Mouse (Mus musculus): ENCODE measurements around the gene Trim63. TPM values are rescaled to one million over a fixed set of nuclear protein-coding genes. Genes with fewer than 3 reads are reported as not detected.
"Not testable (repeated sequence)": the region's sequence is repeated elsewhere in the genome, so short reads cannot be mapped to it uniquely, and the experiment has no call there.

Gene Trim63
- polyA plus RNA-seq, 1 experiment: 0.46 TPM

DNA sequence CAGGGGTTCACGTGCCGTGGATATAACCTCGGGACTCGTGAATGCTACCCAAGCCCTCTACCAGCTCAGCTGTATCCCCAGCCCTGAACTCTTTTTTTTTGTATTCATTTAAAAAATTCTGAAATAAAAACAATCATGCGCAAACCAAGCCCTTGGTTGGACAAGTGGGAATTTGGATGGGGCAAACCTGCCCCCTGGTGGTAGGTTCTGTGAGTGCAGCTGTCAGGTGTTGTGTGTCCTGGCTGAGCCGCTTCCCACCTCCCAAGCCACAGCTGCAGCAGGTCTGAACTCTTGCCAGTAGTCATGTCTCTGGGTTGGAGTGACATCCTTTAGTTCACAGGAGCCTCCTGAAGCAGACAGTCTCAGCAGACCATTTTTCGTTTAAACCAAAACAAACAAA lies 22.9 kb upstream of the Trim63 start:
- H3K4me1 ChIP-seq (ENCODE audit: control insufficient read depth, insufficient read depth, insufficient read length, low read length): peaks cover 3% of the 10 kb centered on the region; the same call in 1 of the 2 replicates
- 16% methylated on average over 7 of the region's 7 CpGs for WGBS
- H3K4me3 ChIP-seq (ENCODE audit: low read depth, low read length): no peak overlapping the region
- H3K27me3 ChIP-seq (ENCODE audit: control insufficient read depth, insufficient read depth, low read length): no peaks in the 10 kb centered on the region
- H3K36me3 ChIP-seq (ENCODE audit: control insufficient read depth, insufficient read depth, low read length): no peaks in the 10 kb centered on the region
- TF ChIP-seq CTCF (IDR thresholded peaks at IDR 0.05; ENCODE audit: extremely low read depth, insufficient read length, insufficient replicate concordance, low read depth, low read length): peak; percentile 96
- TF ChIP-seq POLR2A (IDR thresholded peaks at IDR 0.05; ENCODE audit: low read depth, low read length): no peak
- no peak overlapping the region for H3K27ac ChIP-seq (ENCODE audit: insufficient read depth, low read depth, low read length)

DNA sequence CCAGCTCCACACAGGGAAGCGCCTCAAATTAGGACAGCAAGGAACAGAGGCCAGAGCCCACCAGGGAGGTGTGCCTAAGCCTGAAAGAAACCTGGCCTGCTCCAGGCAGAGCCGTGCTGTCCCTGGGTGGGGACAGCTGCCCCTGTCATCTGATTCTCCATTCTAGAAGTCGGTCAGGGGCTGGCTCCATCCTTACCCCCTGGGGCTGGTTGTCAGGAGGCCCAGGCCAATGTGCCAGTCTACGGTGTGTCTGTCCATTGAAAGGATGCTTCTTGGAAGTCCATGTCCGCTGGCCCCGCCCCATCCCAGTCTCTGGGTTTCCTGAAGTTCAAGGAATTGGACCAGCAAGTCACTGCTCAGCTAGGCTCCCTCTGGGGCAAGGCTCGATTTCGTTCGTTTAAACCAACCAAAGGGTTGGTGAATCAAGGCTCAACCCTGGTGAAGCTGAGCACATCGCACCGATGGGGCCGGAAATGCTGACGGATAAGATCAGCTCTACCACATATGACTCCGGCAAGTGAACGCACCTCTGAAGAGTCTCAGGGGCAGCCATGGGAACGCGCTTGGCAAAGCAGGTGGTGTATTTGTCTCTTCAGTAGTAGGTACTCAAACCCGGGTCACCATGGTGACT lies 21.7 kb upstream of the Trim63 start:
- Histone ChIP-seq H3K36me3 (ENCODE audit: control insufficient read depth, insufficient read depth, low read length) (no peaks in the 10 kb centered on the region), H3K4me1 (ENCODE audit: control insufficient read depth, insufficient read depth, insufficient read length, low read length) (peaks cover 3% of the 10 kb centered on the region; the same call in 1 of the 2 replicates), H3K27me3 (ENCODE audit: control insufficient read depth, insufficient read depth, low read length) (no peaks in the 10 kb centered on the region), H3K27ac (ENCODE audit: insufficient read depth, low read depth, low read length) (no peak overlapping the region), H3K4me3 (ENCODE audit: low read depth, low read length) (no peak overlapping the region)
- WGBS: 77% methylated on average over 18 of the region's 18 CpGs
- TF ChIP-seq CTCF (IDR thresholded peaks at IDR 0.05; ENCODE audit: extremely low read depth, insufficient read length, insufficient replicate concordance, low read depth, low read length) (no peak), POLR2A (IDR thresholded peaks at IDR 0.05; ENCODE audit: low read depth, low read length) (no peak)

DNA sequence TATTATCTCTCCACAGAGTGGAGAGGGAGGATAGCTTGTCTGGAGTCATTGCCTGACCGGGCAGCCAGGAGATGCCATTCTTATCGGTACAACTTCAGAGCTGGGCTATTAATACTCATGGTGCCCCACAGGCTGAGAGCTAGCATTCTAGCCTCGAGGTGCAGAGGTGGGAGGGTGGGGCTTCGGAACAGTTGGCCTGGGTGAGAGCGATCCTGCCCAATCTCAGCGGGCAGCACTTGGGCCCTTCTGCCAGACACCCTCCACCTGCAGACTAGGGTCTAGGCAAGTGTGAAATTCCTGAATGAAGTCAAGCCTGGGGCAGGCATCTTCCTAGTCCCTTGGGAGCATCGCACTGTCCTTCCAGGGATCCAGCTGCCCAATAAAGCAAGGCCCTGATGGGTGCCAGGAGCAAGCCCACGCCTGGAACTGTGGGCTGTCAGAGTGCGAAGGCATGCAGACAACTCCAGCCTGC lies 21.2 kb upstream of the Trim63 start:
- TF ChIP-seq POLR2A (IDR thresholded peaks at IDR 0.05; ENCODE audit: low read depth, low read length): no peak
- TF ChIP-seq CTCF (IDR thresholded peaks at IDR 0.05; ENCODE audit: extremely low read depth, insufficient read length, insufficient replicate concordance, low read depth, low read length): no peak
- no peaks in the 10 kb centered on the region; the same call in 1 of the 2 replicates for H3K4me1 ChIP-seq (ENCODE audit: control insufficient read depth, insufficient read depth, insufficient read length, low read length)
- H3K27ac ChIP-seq (ENCODE audit: insufficient read depth, low read depth, low read length): no peak overlapping the region
- 61% methylated on average over 9 of the region's 9 CpGs for WGBS
- H3K36me3 ChIP-seq (ENCODE audit: control insufficient read depth, insufficient read depth, low read length): no peaks in the 10 kb centered on the region
- H3K4me3 ChIP-seq (ENCODE audit: low read depth, low read length): no peak overlapping the region
- no peaks in the 10 kb centered on the region for H3K27me3 ChIP-seq (ENCODE audit: control insufficient read depth, insufficient read depth, low read length)

DNA sequence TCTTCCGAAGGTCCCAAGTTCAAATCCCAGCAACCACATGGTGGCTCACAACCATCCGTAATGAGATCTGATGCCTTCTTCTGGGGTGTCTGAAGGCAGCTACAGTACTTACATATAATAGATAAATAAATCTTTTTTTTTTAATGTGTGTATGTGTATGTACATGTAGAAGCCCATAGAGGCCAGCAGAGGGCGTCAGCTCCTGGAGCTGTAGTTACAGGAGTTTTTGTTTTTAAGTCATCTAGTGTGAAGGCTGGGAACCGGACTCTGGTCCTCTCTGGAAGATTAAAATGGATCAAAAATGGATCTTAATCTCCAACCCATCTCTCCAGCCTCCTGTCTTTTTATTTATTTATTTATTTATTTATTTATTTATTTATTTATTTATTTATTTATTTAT lies 18.8 kb upstream of the Trim63 start:
- H3K27ac ChIP-seq (ENCODE audit: insufficient read depth, low read depth, low read length); H3K36me3 ChIP-seq (ENCODE audit: control insufficient read depth, insufficient read depth, low read length); H3K4me3 ChIP-seq (ENCODE audit: low read depth, low read length); H3K27me3 ChIP-seq (ENCODE audit: control insufficient read depth, insufficient read depth, low read length); H3K4me1 ChIP-seq (ENCODE audit: control insufficient read depth, insufficient read depth, insufficient read length, low read length): not testable (repeated sequence)
- 91% methylated on average over 4 of the region's 4 CpGs for WGBS

DNA sequence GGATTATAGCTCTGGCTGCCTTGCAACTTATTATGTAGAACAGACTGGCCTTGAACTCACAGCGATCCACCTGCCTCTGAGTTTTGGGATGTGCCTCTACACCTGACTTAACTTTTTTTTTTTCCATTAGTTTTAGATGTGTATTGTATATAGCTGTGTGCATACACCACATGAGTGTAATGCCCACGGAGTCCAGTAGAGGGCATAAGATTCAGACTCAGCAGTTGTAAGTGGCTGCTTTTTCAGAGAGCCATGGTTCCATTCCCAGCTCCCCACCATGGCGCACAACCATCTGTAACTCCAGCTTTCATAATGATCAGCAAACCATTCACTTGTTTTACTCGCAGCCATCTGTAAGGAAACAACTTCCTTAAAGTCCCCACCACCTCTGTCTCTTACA lies 18.4 kb upstream of the Trim63 start:
- TF ChIP-seq POLR2A (IDR thresholded peaks at IDR 0.05; ENCODE audit: low read depth, low read length): no peak
- no peak for TF ChIP-seq CTCF (IDR thresholded peaks at IDR 0.05; ENCODE audit: extremely low read depth, insufficient read length, insufficient replicate concordance, low read depth, low read length)
- Histone ChIP-seq H3K27me3 (ENCODE audit: control insufficient read depth, insufficient read depth, low read length) (no peaks in the 10 kb centered on the region), H3K36me3 (ENCODE audit: control insufficient read depth, insufficient read depth, low read length) (no peaks in the 10 kb centered on the region), H3K4me1 (ENCODE audit: control insufficient read depth, insufficient read depth, insufficient read length, low read length) (no peaks in the 10 kb centered on the region), H3K27ac (ENCODE audit: insufficient read depth, low read depth, low read length) (no peak overlapping the region), H3K4me3 (ENCODE audit: low read depth, low read length) (no peak overlapping the region)
- WGBS: 93% methylated on average over 4 of the region's 4 CpGs

DNA sequence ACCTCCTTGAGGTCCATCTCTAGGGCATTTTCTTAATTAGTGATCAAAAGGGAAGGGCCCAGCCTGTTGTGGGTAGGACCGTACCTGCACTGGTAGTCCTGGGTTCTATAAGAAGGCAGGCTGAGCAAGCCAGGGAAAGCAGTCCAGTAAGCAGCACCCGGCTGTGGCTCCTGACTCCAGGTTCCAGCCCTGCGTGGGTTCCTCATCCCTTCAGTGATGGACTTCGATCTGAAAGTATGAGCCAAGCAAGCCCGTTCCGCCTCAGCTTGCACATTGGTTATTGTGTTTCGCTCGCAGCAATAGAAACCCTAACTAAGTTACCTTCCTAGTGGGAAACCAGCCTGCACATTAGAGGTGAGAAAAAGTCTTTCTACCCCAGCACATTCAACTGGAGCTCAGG lies 17.6 kb upstream of the Trim63 start:
- TF ChIP-seq POLR2A (IDR thresholded peaks at IDR 0.05; ENCODE audit: low read depth, low read length) (no peak), CTCF (IDR thresholded peaks at IDR 0.05; ENCODE audit: extremely low read depth, insufficient read length, insufficient replicate concordance, low read depth, low read length) (no peak)
- H3K4me3 ChIP-seq (ENCODE audit: low read depth, low read length): no peak overlapping the region
- H3K27ac ChIP-seq (ENCODE audit: insufficient read depth, low read depth, low read length): no peak overlapping the region
- no peaks in the 10 kb centered on the region for H3K36me3 ChIP-seq (ENCODE audit: control insufficient read depth, insufficient read depth, low read length)
- WGBS: 40% methylated on average over 8 of the region's 8 CpGs
- no peaks in the 10 kb centered on the region for H3K27me3 ChIP-seq (ENCODE audit: control insufficient read depth, insufficient read depth, low read length)
- H3K4me1 ChIP-seq (ENCODE audit: control insufficient read depth, insufficient read depth, insufficient read length, low read length): no peaks in the 10 kb centered on the region

DNA sequence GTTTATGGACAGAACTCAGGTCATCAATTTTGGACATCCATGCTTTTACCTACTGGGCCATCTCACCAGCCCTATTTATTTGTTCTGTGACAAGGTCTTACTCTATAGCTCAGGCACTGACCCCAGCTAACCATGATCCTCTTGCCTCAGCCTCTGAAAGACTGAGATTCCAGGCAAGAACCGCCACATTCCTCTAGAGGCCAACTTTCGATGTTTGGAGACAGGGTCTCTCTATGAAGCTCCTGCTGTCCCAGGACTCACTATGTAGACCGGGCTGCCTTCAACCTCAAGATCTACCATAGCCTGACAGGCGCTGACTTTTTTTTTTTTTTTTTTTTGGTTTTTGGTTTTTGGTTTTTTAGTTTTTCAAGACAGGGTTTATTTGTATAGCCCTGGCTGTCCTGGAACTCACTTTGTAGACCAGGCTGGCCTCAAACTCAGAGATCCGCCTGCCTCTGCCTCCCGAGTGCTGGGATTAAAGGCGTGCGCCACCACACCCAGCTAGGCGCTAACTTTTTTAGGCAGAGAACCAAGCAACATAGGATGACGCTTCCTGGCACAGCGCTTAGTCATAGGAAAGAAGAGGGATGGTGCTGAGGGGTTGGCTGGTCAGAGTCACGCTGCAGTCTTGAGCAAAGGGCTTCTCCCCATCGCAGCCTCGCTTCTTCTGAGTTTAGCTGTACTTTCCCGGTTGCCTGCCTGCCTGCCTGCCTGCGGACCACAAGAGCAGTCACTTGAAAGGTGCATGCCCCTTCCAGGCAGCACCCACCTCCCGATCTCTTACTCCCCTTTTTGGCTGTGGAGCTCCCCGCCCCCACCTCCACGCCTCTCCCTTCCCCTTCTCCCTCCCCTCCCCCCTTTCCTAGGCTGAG lies 16.1 kb upstream of the Trim63 start:
- Histone ChIP-seq H3K4me1 (ENCODE audit: control insufficient read depth, insufficient read depth, insufficient read length, low read length) (no peaks in the 10 kb centered on the region), H3K4me3 (ENCODE audit: low read depth, low read length) (no peak overlapping the region), H3K36me3 (ENCODE audit: control insufficient read depth, insufficient read depth, low read length) (no peaks in the 10 kb centered on the region), H3K27me3 (ENCODE audit: control insufficient read depth, insufficient read depth, low read length) (no peaks in the 10 kb centered on the region), H3K27ac (ENCODE audit: insufficient read depth, low read depth, low read length) (no peak overlapping the region)
- WGBS: 85% methylated on average over 19 of the region's 19 CpGs
- TF ChIP-seq POLR2A (IDR thresholded peaks at IDR 0.05; ENCODE audit: low read depth, low read length) (no peak), CTCF (IDR thresholded peaks at IDR 0.05; ENCODE audit: extremely low read depth, insufficient read length, insufficient replicate concordance, low read depth, low read length) (no peak)

Measured in small intestine, adult 2 months (tissue).